Mouse (Mus musculus) lung, adult 10 weeks (tissue): Measurements from ENCODE around the gene Wdfy3. TPM values are rescaled to one million over a fixed set of nuclear protein-coding genes. Genes with fewer than 3 reads are reported as not detected.

ENCODE experiments used
- polyA plus RNA-seq: library from polyadenylated mRNA; stranded (reverse); fragments of 350-450 nt; fragmentation: Illumina TruSeq; extraction: RNeasy Lipid Tissue Mini Kit (QIAGEN cat#74804); gene quantifications from one replicate; pipeline ENCODE4 v1.2.3, GENCODE M21; 2014; ENCODE audit warnings: low read depth, low replicate concordance; ENCODE audit not compliant: insufficient read depth

Gene Wdfy3
- polyA plus RNA-seq: 4.5 TPM

DNA sequence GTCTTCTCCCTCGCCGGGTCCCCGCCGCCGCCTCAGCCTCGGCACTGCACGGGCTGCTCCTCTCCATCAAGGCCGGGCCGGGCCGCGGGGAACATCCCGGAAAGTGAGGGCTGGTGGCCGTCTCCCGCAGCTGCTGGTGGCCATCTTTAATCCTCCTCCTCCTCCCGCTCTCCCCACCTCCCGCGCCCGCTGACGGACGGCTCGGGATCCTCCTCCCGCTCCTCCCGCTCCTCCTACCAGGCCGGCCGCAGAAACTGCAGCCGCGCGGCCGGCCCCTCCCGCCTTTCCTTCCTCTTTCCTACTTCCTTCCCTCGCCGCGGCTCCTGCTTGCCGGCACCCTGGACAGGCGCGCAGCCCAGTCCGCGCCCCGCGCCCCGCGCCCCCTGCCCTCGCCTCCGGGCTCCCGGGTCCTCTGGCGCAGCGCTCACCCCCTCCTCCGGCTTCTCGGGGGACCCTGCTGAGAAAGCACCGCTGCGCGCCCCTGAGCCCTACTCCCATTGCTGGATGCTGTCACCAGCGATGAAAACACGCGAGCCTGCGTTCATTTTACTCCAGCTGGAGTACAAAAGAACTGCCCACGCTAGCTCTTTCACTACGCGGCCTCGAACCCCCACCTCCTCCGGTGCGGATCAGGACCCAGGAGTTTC, at the start of gene Wdfy3:
TSS of gene Wdfy3 (minus strand) at position 155 of the 647 bp plus-strand sequence.

